Mouse (Mus musculus) brown adipose tissue, adult 24 weeks (tissue): ENCODE measurements around the gene Actn2. TPM values are rescaled to one million over a fixed set of nuclear protein-coding genes. Genes with fewer than 3 reads are reported as not detected.

Experiments used
- H3K27ac ChIP-seq: fragments of 200-500 bp; replicated peaks from 2 replicates; pipeline ENCODE4 v1.5.1; 2012; ENCODE audit warnings: low read depth, mild to moderate bottlenecking, low read length
- H3K4me1 ChIP-seq: fragments of 200-500 bp; 2 replicates; pipeline ENCODE4 v1.6.1; 2012; ENCODE audit warnings: low read length, mixed read lengths; ENCODE audit not compliant: control insufficient read depth, insufficient read depth, insufficient read length
- H3K4me3 ChIP-seq: fragments of 200-500 bp; 2 replicates; pipeline ENCODE4 v1.5.1; 2012; ENCODE audit warnings: low read depth, mild to moderate bottlenecking, low read length, moderate library complexity; ENCODE audit not compliant: insufficient read depth
- polyA plus RNA-seq: library from polyadenylated mRNA; stranded (reverse); fragments of >200 nt; gene quantifications from 2 replicates; pipeline ENCODE4 v1.2.4, GENCODE M21; 2012; ENCODE audit not compliant: missing spikeins, insufficient read depth, insufficient read length

Gene Actn2
- polyA plus RNA-seq = 7.2 and 17.7 TPM in 2 replicates

GRCm38 (mm10) chr13:12340183-12340975 lies at the start of gene Actn2:
TSS of gene Actn2 (minus strand) at chr13:12340760.
- H3K27ac ChIP-seq = no peak within 1 kb of the TSS

DNA sequence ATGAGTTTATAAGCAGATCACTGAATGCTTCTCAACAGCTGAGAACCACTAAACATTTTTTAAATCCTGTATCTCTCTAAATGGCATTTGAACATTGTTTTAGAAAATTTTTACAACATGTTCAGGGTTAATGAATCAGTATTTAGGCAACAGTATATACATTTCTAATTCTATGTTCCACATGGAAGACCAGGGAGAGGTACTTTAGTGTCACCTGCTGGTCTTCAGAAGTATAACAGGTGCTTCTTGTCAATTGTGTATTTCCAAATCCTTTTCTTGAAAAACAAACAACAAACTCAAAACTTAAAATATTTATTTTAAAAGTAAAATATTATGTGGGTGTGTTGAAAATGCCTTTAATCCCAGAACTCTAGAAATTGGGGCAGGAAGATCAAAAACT lies 45.7 kb upstream of the Actn2 start:
- no peak overlapping the region for H3K27ac ChIP-seq
- no peak overlapping the region for H3K4me3 ChIP-seq
- no peaks in the 10 kb centered on the region for H3K4me1 ChIP-seq

More at GRCm38 (mm10) chr13:12340183-12340975, at the start of gene Actn2:
- Histone ChIP-seq H3K4me1 (peaks cover 4% of the 10 kb centered on the region), H3K4me3 (0 out of 2 replicates have a peak within 1 kb of the TSS, but pooled peaks have one; percentile 12)

GRCm38 (mm10) chr13:12384796-12385195 lies 44.2 kb upstream of the Actn2 start:
- no peaks in the 10 kb centered on the region for H3K4me1 ChIP-seq
- no peak overlapping the region for H3K27ac ChIP-seq
- no peak overlapping the region for H3K4me3 ChIP-seq

GRCm38 (mm10) chr13:12376778-12377177 lies 36.2 kb upstream of the Actn2 start:
- Histone ChIP-seq H3K4me1 (no peaks in the 10 kb centered on the region), H3K27ac (no peak overlapping the region), H3K4me3 (no peak overlapping the region)

DNA sequence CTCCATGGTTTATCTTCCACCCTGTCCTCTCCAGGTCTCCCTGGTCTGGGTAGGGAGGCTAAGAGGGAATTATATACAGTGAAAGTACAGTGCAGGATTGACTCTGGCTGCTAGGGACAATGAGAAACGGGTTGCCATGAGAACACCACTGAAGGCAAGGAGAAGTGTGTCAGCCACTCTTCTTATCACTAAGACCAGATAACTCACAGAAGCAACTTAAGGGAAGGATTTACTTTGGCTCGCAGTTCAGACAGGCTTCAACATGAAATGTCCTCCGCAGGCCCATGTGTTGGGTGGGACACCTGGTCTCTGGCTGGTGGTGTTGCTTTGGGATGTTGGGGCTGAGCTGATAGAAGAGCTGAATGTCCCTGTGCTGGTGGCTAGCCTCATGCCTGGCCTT lies 32.2 kb upstream of the Actn2 start:
- H3K27ac ChIP-seq = no peak overlapping the region
- no peak overlapping the region for H3K4me3 ChIP-seq
- no peaks in the 10 kb centered on the region for H3K4me1 ChIP-seq

GRCm38 (mm10) chr13:12369930-12370329 lies 29.4 kb upstream of the Actn2 start:
- no peak overlapping the region for H3K4me3 ChIP-seq

GRCm38 (mm10) chr13:12369041-12369621 lies 28.6 kb upstream of the Actn2 start:
- peak overlapping the region; percentile 43 for H3K27ac ChIP-seq
- H3K4me3 ChIP-seq = peak overlapping the region; percentile 12; the same call in 1 of the 2 replicates
- no peaks in the 10 kb centered on the region for H3K4me1 ChIP-seq

More at GRCm38 (mm10) chr13:12369930-12370329, 29.4 kb upstream of the Actn2 start:
- Histone ChIP-seq H3K4me1 (no peaks in the 10 kb centered on the region), H3K27ac (no peak overlapping the region)

DNA sequence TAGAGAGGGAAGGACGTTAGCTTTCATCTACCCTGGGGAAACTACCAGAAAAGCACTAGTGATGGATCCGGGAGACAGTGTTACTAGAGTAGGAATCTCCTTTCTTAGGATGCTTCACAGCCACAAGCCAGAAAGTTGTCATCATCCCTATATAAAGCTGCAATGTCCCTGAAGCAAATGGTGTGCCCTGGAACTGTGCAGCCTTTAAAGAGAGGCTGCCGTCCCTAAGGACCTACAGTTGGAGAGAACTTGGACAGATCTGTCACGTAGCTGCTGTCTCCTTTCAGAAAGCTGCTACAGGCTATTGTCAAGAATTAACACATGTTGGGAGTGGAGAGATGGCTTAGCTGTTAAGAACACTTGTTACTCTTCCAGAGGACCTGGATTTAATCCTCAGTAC lies 20.9 kb upstream of the Actn2 start:
- no peaks in the 10 kb centered on the region for H3K4me1 ChIP-seq

GRCm38 (mm10) chr13:12357554-12357953 lies 17.0 kb upstream of the Actn2 start:
- no peaks in the 10 kb centered on the region for H3K4me1 ChIP-seq
- no peak overlapping the region for H3K4me3 ChIP-seq
- no peak overlapping the region for H3K27ac ChIP-seq

More for the DNA sequence above, 20.9 kb upstream of the Actn2 start:
- Histone ChIP-seq H3K4me3 (no peak overlapping the region), H3K27ac (no peak overlapping the region)

- Histone ChIP-seq H3K27ac (no peak overlapping the region), H3K4me3 (no peak overlapping the region), H3K4me1 (no peaks in the 10 kb centered on the region)
Measured at GRCm38 (mm10) chr13:12356184-12356583, 15.6 kb upstream of the Actn2 start.

DNA sequence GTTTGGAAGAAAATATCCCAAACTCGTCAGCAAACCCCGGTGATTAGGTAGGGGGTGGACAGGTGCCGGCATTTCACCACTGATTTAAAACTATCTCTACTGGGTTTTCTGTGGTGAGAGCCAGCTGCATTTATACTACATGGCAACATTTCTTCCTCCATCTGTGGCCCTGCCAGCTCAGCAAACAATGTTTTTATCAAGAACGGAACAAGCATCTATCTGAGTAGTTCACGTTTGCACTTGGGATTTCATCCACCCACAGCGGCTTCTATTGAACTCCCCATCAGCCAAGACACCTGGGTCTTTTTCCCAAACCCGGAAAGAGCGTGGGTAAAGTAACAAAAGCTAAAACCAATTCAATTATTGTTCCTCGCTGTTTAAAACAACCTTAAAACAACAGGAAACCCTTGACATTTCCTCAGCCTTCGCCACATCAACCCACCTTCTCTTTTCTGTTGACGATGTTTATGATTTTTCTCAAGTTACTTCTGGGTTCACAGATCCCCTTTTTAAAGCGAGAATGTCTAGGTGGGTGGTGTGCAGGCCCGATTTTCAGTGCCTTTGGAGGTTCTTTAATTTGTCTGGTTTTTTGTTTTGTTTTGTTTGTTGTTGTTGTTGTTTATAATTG lies 8.8 kb upstream of the Actn2 start:
- no peak overlapping the region for H3K27ac ChIP-seq
- H3K4me1 ChIP-seq = no peaks in the 10 kb centered on the region; the same call in 1 of the 2 replicates
- H3K4me3 ChIP-seq = no peak overlapping the region

- Histone ChIP-seq H3K27ac (no peak overlapping the region), H3K4me1 (no peaks in the 10 kb centered on the region; the same call in 1 of the 2 replicates), H3K4me3 (no peak overlapping the region)
Measured at GRCm38 (mm10) chr13:12346837-12347236, 6.3 kb upstream of the Actn2 start.

- Histone ChIP-seq H3K4me3 (no peak overlapping the region), H3K4me1 (peaks cover 4% of the 10 kb centered on the region), H3K27ac (no peak overlapping the region)
Measured at GRCm38 (mm10) chr13:12341447-12341846, 887 bp upstream of the Actn2 start.

GRCm38 (mm10) chr13:12339446-12339845 lies 1.1 kb downstream of the Actn2 start:
- Histone ChIP-seq H3K4me1 (peaks cover 4% of the 10 kb centered on the region), H3K4me3 (no peak overlapping the region), H3K27ac (no peak overlapping the region)

- H3K4me3 ChIP-seq = no peak overlapping the region
- H3K27ac ChIP-seq = no peak overlapping the region
- H3K4me1 ChIP-seq = peaks cover 4% of the 10 kb centered on the region
Measured at GRCm38 (mm10) chr13:12337752-12338151, 2.8 kb downstream of the Actn2 start.
